Mouse (Mus musculus): Measurements from ENCODE around the gene Camsap3.
"Not testable (repeated sequence)": the region's sequence is repeated elsewhere in the genome, so short reads cannot be mapped to it uniquely, and the experiment has no call there.

Gene Camsap3

GRCm38 (mm10) chr8:3586993-3587390 lies at the start of gene Camsap3:
Gene Camsap3, plus strand, starts transcription at chr8:3587293.
- no peak for DNase-seq (ENCODE audit: low spot score in 2 of 2)

- no peak for DNase-seq (ENCODE audit: low spot score in 2 of 2)
Measured at GRCm38 (mm10) chr8:3537666-3538065, 49.4 kb upstream of the Camsap3 start.

GRCm38 (mm10) chr8:3539146-3539545 lies 47.9 kb upstream of the Camsap3 start:
- no peak for DNase-seq (ENCODE audit: low spot score in 2 of 2)

GRCm38 (mm10) chr8:3540076-3540475 lies 47.0 kb upstream of the Camsap3 start:
- no peak for DNase-seq (ENCODE audit: low spot score in 2 of 2)

GRCm38 (mm10) chr8:3546511-3546910 lies 40.6 kb upstream of the Camsap3 start:
- DNase-seq (ENCODE audit: low spot score in 2 of 2): no peak

- DNase-seq (ENCODE audit: low spot score in 2 of 2): no peak
Measured at GRCm38 (mm10) chr8:3552240-3552639, 34.9 kb upstream of the Camsap3 start.

- DNase-seq (ENCODE audit: low spot score in 2 of 2): no peak
Measured at GRCm38 (mm10) chr8:3556114-3556513, 31.0 kb upstream of the Camsap3 start.

GRCm38 (mm10) chr8:3567641-3568371 lies 19.3 kb upstream of the Camsap3 start, which contains the start of gene C330021F23Rik:
Gene C330021F23Rik, plus strand, starts transcription at chr8:3567990.
- DNase-seq (ENCODE audit: low spot score in 2 of 2): no peak

- DNase-seq (ENCODE audit: low spot score in 2 of 2): no peak
Measured at GRCm38 (mm10) chr8:3568378-3568777, 18.7 kb upstream of the Camsap3 start.

GRCm38 (mm10) chr8:3569784-3570183 lies 17.3 kb upstream of the Camsap3 start:
- no peak for DNase-seq (ENCODE audit: low spot score in 2 of 2)

- DNase-seq (ENCODE audit: low spot score in 2 of 2): no peak
Measured at GRCm38 (mm10) chr8:3574546-3574945, 12.5 kb upstream of the Camsap3 start.

GRCm38 (mm10) chr8:3576211-3576960 lies 10.7 kb upstream of the Camsap3 start:
- no peak for DNase-seq (ENCODE audit: low spot score in 2 of 2)

- no peak for DNase-seq (ENCODE audit: low spot score in 2 of 2)
Measured at GRCm38 (mm10) chr8:3579390-3580364, 7.4 kb upstream of the Camsap3 start.

- DNase-seq (ENCODE audit: low spot score in 2 of 2): not testable (repeated sequence)
Measured at GRCm38 (mm10) chr8:3581961-3582360, 5.1 kb upstream of the Camsap3 start.

- DNase-seq (ENCODE audit: low spot score in 2 of 2): no peak
Measured at GRCm38 (mm10) chr8:3586452-3586851, 641 bp upstream of the Camsap3 start.

- peak; percentile 69 to 75 for DNase-seq (ENCODE audit: low spot score in 2 of 2)
Measured at GRCm38 (mm10) chr8:3587391-3588257, 531 bp downstream of the Camsap3 start.

GRCm38 (mm10) chr8:3588258-3588633 lies 1.2 kb downstream of the Camsap3 start:
- DNase-seq (ENCODE audit: low spot score in 2 of 2): no peak

GRCm38 (mm10) chr8:3593470-3593869 lies 6.4 kb downstream of the Camsap3 start:
- no peak for DNase-seq (ENCODE audit: low spot score in 2 of 2)

GRCm38 (mm10) chr8:3594466-3594865 lies 7.4 kb downstream of the Camsap3 start:
- no peak for DNase-seq (ENCODE audit: low spot score in 2 of 2)

GRCm38 (mm10) chr8:3598054-3598453 lies 11.0 kb downstream of the Camsap3 start:
- no peak for DNase-seq (ENCODE audit: low spot score in 2 of 2)

- DNase-seq (ENCODE audit: low spot score in 2 of 2): no peak
Measured at GRCm38 (mm10) chr8:3599219-3599618, 12.1 kb downstream of the Camsap3 start.

Measured in frontal cortex, postnatal 36 days (tissue).